Mouse (Mus musculus) CD8-positive naive resting alpha-beta T cell, adult 2 months (primary cell): ENCODE results near the gene Chst5.

Source experiments
- DNase-seq, 2 experiments: peaks; one replicate each; pipeline ENCODE4 v3.0.0; 2022; ENCODE audit warnings: low read depth in 2 of 2, low spot score in 2 of 2

Chst5 gene

DNA sequence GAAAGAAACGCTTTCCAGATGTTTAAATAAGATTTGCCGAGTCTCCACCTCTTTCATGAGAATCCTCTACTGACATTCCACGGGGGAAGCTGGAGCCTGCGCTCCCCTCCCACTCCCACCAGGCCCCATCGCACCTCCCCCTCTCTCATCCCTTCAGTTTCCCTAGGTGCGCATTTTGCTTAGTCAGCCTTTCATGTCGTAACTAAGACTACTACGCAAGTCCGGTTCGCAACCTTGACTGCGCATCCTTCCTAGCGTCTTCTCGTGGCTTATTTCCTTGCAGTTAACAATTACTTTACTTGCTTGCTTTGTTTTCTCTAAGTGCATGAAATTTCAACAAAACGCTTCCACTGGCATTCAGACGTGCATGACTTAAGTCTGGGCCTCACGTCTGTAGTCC is 21.5 kb upstream of the Chst5 start:
- no peak for DNase-seq

DNA sequence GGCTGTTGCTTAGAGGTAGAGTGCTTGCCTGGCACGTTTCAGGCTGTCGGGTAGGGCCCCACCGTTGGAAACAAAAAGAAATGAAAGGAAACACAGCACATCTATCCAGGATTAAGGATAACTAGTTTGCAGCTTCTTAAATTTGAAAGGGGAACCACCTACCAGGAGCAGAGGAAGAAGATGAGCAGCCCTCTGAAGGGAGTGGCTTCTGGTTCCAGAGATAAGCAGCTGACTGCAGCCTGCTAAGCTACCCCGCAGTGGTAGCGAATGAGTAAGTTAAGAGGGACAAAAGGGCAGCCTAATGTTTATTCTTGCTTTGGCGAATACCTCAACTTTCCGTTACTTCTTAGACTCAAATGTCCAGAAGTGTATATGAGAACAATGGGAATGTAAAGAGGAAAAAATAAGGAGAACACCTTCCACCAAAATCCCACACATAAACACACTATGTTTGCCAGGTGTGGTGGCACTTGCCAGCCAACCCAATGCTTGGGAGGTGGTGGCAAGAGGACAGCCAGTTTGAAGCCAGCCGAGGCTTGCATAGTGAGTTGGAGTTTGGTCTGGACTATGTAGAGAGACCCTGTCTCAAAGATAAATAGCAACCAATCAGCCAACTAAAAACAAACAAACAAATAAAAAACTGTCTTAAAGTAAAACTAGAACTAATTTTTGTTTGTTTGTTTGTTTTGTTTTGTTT is 19.5 kb upstream of the Chst5 start:
- DNase-seq, result no peak

DNA sequence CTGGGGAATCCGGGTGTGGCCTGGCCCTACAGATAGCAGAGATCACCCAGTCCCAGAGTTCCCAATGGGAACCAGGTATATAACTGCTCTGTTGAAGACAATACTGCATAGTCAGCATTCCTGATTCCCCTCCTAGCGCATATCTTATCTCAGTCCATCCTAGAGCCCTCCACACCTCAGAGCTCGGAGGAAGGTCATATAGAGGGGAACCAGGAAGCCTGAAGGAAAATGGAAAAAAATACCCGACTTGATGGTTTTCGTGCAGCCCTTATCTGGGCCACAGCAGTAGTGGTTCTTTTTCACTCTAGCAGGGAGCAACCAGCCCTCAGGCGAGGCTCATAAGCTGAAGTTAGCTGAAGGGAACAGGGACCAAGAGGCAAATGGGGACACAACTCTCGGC is 14.7 kb upstream of the Chst5 start:
- DNase-seq, result no peak

DNA sequence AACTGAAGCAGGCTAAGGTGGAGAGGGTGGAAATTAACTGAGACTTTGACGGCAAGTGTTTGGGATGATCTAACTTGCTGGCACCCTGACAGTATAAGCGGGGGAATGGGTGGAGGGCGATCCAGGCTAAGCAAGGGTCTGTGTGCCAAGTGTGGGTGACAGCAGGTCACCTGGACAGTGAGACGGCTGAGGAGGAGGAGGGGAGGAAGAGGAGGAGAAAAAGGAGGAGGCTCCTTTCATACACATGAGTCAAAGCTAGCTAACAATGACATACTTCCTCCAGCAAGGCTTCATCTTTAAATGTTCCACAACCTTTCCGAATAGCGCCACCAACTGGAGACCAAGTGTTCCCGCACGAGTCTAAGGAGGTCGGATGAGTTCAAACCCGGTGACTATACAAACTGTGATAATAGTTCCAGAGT is 13.1 kb upstream of the Chst5 start:
- DNase-seq, result peak; percentile 21 to 42

DNA sequence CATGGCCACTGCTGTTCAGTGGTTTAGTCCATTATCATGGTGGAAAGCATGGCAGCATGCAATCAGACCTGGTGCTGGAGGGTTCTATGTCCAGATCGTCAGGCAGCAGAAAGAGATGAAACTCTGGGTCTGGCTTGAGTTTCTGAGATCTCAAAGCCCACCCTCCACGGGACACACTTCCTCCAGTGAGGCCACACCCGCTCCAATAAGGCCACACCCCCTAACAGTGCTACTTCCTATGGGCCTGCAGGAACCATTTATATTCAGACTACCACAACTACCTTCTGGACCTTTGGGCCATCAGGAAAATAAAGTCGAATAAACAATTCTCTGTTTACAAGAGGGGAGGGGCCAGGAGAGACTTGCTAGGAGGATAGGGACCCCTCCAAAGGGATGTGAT is 10.7 kb upstream of the Chst5 start:
- no peak for DNase-seq

DNA sequence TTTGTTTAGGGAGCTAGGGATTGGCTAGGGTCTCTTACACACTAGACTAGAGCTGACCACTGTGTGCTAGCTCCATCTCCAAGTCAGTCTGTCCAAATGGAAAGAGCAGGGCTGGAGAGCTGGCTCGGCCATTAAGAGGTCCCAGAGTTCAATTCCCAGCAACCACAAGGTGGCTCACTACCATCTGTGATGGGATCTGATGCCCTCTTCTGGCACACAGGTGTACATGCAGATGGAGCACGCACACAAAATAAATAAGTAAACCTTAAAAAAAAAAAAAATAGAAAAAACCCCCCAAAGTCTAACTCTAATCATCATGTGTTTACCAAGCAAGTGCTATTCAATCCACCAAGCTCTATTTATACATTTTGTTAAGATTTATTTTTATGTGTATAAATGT is 9.4 kb upstream of the Chst5 start:
- DNase-seq, result no peak

DNA sequence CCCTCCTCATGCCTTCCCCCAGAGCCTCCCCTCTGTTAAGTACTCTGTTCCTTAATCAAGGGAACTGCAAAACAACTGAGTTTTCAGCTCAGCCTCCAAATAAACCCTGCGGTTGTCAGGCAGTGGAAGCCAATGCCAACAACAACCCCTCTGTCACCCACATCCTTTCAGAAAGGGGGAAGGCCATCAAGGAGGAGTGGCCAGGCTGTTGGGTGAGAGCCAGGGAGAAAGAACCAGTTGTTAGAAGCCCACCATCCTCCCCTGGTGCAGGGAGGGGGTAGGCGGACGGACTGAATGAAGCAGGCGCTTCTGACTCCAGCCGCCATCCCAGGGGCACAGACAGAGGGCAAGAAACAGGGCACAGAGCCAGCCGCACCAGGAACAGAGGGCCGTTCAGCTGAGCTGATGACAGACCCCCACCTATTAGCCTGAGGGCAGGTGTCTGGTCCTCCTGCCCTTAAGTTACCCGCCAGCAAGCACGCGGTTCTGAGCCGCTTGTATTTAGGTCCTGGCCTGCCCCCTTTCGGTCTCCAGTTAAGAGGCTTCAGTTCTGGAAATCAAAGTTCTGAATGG is 2.7 kb upstream of the Chst5 start:
- DNase-seq, result no peak

DNA sequence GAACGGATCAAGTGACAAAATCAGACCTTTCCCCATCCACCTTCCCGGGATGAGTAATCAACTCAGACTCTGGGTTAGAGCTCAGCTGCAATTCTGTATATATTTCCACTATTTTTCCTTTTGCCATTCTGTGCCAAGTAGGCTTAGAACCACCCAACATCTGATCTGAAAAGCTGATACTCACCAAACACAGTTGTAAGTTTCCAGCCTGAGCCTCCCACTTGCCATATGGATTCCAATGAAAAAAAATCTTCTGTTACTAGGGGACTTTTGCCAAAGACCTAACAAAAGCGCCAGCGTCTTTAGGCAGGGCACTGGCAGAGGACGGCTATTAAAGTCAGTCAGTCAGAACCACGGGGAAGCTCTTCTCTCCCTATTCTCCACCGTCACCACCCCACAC is 1.3 kb upstream of the Chst5 start:
- DNase-seq, result no peak

DNA sequence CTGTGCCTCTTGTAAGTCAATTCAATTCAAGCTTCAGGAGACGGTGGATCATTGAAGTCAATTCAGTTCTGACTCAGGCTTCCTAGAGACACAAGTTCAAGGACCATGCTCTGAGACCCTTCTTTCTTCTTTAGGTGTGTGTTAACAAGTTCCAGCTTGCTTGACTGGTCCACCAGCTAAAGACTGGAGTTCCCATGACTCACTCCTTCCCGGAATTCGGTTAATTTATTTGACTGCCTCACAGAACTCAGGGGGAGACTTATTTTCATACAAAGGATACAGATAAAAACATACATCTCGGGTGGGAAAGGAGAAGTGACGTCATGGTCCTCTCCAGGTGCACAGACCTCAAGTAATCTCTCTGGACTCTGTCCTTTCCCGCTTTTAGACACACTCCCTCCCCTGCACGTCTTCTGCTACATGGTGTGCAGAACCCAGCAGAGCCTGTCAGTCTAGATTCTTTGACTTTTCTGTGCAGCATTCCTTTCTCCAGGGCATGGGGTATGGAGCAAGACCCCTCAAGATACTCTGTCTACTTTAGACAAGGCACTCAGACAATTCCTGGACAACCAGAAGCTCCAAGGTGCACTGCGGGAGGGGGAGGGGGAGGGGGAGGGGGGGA is 4.6 kb downstream of the Chst5 start:
- DNase-seq, result no peak

DNA sequence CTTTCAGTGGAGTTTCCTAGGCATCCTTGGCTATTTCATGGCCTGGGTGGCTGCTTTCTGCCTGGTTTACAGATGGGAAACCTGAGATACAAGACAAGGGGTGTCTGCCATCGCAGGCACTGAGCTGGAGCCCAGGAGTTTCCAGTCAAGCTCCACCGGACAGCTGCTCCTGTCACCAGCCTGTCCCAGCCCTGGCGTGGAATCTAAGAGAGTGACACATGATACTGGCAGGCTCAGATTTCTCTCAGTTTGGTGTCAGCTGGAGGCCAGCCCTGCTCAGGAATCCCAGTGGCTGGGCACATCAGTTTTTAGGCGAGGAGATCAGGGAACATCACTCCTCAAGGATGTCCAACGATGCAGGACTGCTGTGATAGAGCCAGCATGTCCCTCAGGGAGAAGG is 8.2 kb downstream of the Chst5 start:
- no peak for DNase-seq

DNA sequence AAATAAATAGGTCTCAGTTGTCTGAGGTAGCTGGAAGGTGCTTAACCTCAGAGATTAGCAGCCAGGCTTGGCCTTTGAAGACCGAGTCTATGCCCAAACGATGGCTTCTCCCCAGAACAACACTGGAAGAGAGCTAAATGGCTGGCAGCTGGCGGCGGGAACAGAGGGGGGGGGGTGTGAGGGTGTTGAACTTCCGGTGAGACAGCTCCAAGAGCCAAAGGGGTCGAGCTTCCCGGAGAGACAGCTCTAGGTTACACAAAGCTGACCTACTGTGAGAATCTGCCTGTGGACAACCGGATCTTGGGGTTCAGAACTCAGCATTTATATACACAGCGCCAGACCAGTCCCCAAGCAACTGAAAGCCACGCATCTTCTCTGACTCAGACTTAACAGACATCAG is 11.7 kb downstream of the Chst5 start:
- no peak for DNase-seq

DNA sequence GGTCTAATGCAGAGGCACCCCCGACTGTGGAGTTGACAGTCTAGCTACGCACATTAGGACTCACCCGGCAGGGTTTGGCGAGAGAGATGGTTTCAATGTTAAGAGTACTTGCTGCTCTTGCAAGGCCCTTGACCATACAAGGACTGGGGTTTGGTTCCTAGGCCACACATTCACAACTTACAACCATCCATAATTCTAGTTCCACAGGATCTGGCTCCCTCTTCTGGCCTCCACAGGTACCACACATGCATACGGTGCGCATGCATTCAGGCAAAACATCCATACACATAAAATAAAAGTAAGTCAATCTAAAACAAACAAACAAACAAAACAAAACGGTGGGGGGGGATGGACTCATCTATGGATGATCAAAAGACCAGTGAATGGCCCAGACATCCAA is 15.3 kb downstream of the Chst5 start:
- no peak for DNase-seq

DNA sequence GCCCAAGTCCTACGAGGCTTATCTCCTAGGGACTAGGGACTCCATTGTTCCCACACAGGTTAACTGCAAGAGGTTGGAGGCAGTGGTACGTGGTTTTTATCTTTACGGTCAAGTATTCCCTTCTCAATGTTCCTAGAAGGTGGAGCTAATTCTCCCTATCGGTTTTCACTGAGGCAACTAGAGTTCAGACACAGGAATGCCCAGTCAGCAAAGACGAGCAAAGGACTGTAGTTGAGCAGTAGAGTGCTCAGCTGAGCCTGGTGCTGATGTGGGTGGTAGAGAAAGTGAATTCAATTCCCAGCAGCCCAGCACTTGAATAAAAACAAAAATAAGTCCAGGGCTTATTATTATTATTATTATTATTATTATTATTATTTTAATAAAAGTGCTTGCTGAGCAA is 17.6 kb downstream of the Chst5 start:
- no peak for DNase-seq

DNA sequence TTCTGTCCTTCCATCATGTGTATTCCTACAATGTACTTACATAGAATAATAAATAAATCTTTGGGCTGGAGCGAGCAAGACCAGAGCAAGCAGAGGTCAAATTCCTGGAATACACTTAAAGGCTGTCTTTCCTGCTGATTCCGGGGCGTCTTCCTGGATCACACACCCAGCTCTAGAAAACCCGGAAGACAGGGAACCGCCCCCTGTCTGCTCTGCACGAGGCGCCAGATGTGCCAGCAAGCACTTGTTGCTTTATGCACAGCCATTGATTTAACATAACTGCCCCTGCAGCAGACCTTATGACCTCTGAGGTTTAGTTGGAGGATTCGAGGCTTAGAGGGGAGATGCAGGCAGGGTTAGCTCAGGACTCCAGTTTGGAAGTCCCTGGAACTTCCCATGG is 18.3 kb downstream of the Chst5 start:
- DNase-seq, result no peak

DNA sequence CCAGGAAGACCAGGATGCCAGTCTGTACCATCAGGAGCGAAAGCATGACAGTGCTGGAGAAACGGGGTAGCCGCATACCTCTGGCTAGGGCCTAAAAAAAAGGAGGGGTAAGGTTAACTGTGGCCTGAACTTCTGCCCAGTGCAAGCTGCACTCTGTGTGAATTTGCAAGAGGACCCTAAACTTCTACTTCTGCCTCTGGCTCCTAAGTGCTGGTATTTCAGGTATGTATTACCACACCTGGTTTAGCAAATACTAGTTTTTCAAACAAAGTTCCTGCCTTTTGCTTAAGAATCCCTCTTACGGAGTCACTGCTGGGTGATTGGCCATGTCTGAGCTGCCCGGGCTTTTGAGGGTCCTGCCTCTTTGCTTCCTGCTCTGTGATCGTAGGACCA is 19.3 kb downstream of the Chst5 start:
- DNase-seq, result no peak

DNA sequence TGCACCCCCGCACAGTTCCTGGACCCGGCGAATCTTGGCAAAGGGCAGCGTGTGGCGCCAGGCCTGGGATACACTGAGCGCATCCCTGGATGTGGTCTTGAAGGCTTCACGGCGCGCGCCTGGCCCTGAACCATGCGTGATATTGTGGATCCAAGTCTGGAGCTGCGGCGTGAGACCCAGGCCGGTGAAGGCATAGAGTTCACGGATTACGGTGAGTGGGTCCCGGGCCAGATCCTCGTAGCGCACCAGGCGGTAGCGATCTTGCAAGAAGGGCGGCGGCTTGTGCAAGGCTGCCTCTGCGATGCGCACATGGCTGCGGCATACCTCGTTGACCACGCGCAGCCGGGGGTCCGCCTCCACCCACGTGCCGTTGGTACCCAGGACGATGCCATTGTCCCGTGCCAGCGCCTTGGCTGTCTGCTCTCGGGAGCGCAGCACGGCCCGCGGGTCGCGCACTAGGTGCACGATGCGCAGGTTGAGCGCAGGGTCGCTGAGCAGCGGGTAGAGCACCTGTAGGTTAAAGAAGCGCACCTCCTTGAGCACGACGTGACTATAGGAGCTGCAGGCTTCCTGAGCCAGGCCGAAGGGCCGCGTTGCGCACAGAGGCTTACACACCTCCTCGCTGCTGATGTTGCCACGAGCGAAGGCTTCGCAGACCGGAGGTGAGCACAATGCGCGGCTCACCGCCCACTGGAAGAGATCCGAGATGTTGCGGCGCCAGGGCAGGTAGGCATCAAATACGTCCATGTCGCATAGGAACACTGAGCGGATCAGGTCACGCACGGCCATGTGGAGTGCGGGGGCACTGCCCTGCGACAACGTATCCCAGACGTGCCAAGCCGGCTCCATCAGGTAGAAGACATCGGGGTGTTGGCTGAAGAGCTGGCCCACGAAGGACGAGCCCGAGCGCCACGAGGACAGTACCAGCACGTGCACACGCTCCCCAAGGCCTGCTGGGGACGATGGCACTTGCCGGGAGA is 20.0 kb downstream of the Chst5 start:
- DNase-seq, result no peak

DNA sequence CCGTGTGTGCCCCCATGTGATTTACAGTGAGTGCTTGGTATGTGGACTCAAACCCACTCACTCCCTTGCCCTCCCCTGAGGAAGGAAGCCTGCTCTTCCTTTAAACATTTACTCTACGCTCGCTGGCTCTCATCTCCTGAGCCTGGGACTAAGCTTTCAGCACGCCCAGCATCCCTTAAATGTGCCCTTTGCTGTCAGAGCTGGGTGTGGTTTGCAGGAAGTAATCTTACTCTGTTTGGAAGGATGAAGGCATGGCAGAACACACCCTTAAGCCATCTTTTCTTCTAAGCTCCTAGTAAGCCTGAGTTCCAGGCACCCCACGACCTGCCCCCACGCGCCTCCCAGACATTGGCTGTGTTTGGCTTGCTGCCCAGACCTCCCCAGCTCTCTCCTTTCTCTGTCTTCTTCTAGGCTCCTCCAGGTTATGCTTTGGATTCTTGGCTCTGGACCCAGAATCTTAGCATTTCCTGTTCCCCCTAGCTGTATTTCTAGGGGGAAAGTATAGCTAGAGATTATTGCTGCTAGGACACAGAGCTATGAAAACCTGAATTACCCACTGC is 22.1 kb downstream of the Chst5 start:
- no peak for DNase-seq

DNA sequence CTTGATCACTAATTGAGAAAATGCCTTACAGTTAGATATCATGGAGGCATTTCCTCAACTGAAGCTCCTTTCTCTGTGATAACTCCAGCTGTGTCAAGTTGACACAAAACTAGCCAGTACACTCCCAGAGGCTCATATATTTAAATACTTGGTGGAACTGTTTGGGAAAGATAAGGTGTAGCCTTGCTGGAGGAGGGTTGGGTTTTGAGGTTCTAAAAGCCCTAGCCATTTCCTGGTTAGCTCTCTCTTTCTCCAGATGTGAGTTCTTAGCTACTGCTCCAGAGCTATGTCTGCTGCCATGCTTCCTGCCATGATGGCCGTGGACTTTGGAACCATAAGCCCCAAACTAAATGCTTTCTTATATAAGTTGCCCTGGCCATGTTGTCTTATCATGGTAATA is 22.8 kb downstream of the Chst5 start:
- no peak for DNase-seq

DNA sequence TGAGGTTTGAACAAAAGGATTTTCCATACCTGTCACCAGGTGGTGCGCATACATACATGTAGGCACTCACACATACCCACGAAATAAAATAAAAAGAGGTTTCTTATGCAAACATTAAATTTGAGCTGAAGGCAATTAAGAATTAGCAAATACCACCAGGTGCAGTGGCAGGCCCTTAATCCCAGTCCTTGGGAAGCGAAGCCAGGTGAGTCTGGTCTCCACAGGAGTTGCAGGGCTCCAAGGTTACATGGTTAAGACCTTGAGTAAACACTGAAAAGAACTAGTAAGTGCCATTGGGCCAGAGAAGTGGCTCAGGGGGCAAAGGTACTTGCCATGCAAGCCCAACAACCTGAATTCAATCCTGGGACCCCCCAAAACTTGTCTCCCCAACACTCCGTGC is 26.6 kb downstream of the Chst5 start:
- DNase-seq, result no peak

DNA sequence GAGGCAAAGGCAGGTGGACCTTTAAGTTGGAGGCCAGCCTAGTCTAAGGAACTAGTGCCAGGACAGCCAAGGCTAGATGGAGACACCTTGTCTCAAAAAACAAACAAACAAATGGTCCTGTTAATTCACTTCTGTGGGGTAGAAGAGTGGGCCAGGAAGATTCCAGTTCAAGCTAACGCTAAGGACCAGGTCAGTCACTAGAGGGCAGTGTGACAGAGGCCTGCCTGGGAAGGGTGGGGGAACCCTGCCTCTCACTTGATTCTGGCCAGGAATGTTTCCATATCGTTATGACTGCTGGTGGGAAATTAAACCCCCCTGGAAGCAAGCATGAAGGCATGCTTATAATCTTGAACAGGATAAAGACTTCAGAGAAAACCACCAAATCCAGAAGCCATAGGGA is 28.7 kb downstream of the Chst5 start:
- DNase-seq, result peak; percentile 7 to 37

DNA sequence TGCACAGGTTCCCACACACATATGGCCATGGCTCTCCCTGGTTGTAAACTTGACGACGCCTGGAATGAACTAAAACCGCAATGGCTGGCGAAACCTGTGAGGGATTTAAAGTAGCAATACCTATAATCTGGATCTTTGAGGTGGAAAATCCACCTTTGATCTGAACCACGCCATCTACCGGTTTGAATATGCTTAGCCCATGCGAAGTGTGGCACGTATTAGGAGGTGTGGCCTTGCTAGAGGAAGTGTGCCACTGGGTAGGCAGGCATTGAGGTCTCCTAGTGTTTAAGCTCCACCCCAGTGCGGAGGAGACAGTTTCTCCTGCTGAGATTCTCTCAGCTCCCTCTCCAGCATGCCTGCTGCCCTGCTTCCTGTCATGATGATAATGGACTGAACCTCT is 32.5 kb downstream of the Chst5 start:
- no peak for DNase-seq
